Mouse (Mus musculus) ES-CJ7 (cell line): ENCODE results near the gene L3hypdh.

Experiments
- DNase-seq: peaks from one replicate; pipeline ENCODE4 v3.0.0; 2011; ENCODE audit warnings: low read depth, low spot score

Gene L3hypdh

DNA sequence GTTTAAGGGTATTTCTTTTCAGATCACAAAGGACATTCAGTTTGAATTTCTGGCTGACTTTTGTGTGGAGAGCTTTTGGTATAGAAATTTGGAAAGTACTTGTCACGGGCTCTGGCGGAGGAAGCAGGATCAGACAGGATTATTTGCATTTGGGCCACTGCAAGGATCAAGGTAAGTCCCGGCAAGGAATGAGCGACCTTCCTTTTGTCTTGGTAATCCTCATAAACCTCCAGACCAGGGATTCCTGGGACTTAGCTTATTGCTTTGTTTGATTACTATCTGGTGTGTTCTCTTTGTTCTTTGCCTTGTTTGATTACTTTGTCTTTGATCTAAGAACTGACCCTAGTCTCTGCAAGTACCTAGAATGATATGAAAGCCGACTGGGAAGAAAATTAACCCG is 31.4 kb downstream of the L3hypdh start:
- DNase-seq: peak; percentile 66

DNA sequence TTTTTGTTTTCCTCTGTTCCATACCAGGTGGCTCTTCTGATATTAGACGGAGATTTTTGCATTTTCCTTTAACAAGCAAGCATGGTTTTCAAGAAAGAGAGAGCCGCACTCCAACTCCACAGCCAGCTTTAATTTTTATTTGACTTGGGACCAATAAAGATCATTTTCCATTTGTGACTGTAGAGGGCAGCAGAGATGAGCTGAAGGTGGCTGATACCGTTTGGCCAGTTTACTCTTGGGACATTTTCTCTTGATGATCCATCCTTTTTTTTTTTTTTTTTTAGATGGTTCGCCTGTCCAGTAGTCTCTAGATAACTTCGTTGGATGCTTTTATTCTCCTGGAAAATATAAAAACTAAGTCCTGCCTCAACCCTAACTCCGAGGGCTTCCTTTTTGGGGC is 31.9 kb downstream of the L3hypdh start:
- peak; percentile 65 for DNase-seq

DNA sequence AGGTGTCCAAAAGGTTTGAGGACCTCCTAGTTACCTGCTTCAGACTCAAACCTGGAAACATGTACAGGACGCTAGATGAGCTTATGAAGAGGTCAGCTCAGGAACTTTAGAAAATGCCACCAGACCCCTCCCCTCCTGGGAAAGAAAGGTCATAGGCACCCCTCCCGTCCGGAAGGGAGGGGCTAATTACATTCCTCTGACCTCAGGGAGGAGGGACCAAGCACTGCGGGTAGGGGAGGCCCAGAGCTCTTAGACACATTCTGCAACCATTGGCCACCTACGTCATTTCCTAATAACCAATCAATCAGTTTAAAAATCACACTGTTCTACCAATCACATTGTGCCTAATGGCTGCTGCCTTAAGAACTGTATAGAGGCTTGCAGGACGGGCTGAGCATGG is 32.7 kb downstream of the L3hypdh start:
- DNase-seq: peak; percentile 65

DNA sequence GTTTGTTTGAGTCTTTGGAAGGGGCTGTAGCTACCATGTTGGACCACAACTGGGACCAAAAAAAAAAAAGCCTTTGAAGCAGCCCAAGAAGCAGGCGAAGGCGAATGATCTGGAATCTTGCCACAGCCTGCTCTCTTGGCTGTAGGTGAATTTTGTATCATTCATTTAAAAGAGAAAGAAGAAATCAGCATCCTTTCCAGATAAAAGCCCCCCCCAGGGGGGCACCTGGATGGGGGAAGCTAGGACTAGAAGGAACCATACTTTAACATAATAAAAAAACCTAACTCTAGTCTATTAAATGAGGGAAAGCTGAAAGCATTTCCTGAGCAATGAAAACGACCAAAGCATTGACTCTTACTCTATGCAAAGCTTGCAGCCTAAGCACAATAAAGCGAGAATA is 34.4 kb downstream of the L3hypdh start:
- DNase-seq: peak; percentile 31

DNA sequence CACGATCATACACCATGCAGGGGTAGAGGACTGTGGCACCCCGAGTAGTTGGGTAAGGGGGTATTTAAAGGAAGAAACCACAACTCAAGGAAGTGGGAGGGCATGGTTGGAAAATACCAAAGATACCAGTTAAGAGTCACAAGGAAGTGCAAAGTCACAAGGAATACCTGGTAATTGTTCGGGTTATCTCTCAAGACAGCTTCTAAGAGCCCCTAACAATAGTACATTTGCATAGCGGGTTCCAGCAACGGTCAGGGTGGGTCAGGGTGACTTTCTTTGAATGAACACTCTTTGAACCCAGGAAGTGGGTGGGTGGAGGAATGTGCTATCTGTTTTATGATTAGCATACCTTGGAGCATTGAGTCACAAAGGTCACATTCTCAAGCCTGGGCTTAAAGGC is 35.1 kb downstream of the L3hypdh start:
- DNase-seq: peak; percentile 30

DNA sequence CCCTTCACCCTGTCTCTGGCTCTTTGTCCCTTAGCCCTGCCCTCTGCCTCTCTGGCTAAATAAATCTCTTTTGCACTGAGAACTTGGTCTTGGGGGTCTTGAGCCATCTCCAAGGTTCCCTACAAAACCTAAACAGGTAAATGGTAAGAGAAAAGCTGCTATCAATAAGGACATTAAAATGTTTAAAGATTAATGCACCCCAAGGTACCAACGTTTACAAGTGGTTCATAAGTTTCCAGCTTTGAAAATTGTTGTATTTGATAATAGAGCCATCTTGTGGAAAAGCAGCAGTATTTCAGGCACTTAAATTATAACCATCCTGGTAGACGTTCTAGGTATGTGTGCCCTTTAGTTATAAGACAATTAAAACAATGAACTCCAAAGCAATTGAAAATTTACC is 37.7 kb downstream of the L3hypdh start:
- no peak for DNase-seq

DNA sequence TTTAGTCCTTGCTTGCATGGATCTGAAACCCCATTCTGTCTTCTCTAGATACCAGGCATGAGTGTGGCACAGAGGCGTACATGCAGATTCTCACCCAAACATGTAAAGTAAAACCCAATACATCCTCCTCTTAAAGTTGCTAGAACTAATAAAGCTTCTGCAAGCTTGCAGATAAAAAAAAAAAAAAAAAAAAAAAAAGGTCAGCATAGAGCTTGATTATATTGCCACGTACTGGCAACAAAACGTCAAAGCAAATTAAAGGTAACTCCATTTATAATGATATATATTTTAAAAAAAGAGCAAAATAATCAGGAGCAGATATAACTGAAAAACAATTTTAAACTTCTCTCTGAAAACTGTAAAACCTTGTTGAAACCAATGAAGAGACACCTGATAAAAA is 44.0 kb downstream of the L3hypdh start:
- DNase-seq: no peak

DNA sequence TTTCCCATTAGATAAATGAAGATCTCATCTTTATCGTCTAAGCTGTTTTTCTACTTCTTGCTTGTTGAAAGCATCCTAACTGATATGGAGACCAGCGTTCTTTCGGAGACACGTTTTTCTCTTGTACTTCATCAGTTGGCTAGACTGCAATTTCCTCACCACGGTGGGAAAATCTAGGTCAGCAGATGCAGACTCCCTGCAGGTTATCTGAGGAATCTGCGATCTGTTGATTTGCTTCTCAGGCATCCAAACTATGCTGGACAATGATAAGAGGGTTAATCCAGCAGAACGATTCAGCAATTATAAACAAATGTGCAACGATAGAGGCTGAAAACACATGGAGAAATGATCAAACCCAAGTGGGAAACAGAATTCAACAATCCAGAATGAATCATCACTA is 45.7 kb downstream of the L3hypdh start:
- no peak for DNase-seq

DNA sequence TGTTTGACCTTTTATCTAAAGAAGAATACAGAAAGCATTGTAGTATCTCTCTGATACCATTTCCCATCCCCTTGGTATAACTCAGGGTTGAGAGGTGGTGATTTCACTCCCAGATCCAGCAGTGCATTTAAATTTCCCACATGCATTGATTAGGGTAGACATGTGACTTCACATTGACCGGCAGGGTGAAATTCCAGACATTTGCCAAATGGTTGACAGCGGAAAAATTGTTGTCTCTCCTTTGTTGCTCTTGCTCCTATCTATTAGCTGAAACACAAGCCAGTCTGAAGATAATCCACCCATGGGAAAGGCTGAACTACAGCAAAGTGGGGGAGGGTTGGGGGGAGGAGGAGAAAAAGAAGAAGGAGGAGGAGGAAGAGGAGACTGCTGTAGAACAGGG is 46.4 kb downstream of the L3hypdh start:
- no peak for DNase-seq

DNA sequence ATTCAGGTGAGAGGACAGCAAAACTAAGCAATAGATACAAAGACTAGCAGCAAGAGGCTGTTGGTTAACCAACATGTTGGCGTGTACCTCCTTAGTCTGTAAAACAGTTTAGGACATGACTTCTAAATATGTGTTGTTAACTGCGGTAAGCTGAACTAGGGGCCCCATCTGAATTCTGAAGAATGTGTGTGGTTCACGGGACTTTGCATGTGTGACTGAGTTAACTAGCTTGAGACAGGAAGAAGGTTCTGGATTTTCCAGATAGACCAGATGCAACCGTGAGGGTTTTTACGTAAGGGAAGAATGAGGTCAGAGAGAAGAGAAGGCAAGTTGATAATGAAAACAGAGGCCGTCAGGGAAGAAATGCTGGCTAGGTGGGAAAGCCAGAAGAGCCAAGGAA is 48.2 kb downstream of the L3hypdh start:
- no peak for DNase-seq

DNA sequence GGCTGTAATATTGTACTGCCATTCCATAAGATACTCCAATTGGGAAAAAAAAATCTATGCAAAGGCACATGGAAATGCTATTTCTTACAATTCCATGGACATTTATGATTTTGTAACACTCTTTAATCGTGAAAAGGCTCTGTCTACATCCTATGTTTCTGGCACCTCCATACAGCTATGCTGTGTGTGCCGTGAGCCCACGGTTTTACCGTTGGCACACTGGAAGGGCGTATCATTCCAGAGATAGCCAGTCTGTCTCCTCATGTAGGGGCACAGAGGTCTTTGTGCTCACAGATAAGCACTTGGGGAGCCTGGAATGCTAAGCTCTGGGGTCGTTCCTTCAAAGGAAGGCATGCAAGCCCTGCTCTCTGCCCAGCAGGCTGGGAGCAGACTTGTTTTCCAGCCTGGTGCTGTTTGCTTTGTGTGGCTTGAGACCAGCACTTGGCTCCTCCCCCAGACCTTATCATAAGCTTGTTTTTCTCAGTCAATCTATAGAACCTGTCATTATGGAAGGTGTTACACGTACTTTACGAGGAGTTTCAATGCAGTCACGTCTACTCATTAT is 49.1 kb downstream of the L3hypdh start:
- no peak for DNase-seq

DNA sequence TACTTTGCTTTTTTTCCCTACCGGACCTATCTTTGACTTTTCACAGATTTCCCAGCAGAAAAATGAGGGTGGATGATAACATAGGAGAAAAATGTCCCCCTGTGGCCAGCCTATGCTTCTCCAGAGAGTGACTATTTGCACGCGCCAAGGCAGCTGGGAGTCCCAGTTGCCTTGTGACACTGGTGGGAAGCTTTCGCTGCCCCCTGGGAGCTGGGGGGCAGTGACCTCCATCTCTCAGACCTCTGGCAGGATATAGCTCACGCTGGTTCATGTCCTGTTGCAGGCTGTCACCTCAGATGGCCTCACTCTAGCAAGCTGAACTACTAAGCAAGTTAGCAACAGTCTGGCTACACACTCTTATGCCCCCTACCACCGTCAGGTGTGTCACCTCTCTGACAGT is 53.4 kb downstream of the L3hypdh start:
- no peak for DNase-seq

DNA sequence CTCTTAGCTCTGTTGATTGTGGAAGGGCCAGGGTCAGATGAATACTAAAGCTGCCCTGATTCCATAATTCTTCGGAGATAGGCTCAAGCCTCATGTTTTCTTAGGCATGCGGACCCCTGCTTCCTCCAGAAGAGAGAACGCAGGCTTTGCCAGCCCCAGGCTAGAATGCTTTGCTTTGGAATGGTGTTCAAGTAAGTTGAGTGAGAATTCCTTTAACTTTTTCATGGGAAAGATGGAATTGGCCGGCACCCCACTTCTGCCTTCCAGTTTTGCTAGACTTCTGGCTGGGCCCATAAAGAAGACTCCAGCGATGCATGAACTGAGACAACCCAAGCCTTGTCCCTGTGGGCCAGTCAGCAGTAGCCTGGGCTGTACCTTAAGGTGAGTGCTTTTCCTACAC is 54.1 kb downstream of the L3hypdh start:
- DNase-seq: no peak

DNA sequence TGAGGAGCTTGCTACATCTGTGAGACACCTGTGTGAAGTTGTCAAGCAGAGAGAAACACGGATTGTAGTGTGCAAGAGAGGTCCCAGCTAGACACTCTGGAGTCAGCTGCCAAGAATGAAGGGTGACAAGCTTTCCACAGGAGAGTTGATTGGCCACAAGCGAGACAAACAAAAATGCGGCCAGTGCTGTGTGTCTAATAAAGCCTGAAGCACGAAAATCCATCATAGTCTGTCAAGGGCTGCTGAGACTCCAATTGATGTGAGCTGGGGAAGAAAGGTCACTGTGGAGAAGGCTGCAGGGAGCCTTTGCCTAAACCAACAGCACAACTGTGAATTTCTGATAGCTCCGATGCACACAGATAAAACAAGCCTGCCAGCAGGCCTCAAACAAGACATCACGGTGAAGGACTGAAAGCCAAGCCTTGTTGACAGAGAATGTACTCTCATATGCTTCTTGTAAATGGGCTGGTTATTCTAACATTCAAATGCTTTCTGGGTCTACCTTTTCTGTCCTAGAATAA is 59.9 kb downstream of the L3hypdh start:
- DNase-seq: no peak

DNA sequence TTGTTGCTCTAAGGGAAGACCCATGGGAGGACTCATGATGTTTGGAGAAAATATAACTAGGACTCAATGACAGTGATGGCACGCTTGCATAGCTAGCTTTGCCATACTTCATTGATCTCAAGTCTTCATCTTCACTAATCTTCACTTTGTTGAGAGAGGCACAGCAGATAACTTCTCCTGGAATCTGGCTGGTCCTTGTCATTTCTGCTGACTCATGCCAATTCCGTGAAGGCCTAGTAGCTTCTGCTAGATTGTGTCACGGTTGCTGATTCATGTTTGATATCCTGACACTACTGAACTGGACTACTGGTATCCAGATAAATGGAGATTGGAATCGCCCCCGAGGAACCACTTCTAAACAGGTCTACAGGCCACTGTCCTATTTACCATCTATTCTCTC is 61.7 kb downstream of the L3hypdh start:
- DNase-seq: no peak
